Mouse (Mus musculus) embryonic facial prominence, embryonic 13.5 days (tissue): Measurements from ENCODE around the gene C530008M17Rik. TPM values are rescaled to one million over a fixed set of nuclear protein-coding genes. Genes with fewer than 3 reads are reported as not detected.

Experiments
- ATAC-seq: fragments of 200-750 bp; cut with Nextera tagmentation; 2 replicates; pipeline ENCODE4 v1.8.0; 2017; ENCODE audit warnings: low read depth; ENCODE audit not compliant: insufficient number of reproducible peaks, insufficient read depth, low FRiP score, low TSS enrichment
- H3K27ac ChIP-seq: fragments of 300-500 bp; sonication (generic); 2 replicates; pipeline ENCODE4 v1.5.1; 2015; ENCODE audit warnings: moderate library complexity, mild to moderate bottlenecking, inconsistent platforms
- H3K27me3 ChIP-seq: fragments of 300-500 bp; sonication (generic); 2 replicates; pipeline ENCODE4 v1.6.1; 2015; ENCODE audit warnings: mild to moderate bottlenecking, inconsistent platforms
- H3K36me3 ChIP-seq: fragments of 300-500 bp; sonication (generic); 2 replicates; pipeline ENCODE4 v1.6.1; 2015; ENCODE audit warnings: mild to moderate bottlenecking, inconsistent platforms
- H3K4me1 ChIP-seq: fragments of 300-500 bp; sonication (generic); 2 replicates; pipeline ENCODE4 v1.6.1; 2015; ENCODE audit warnings: inconsistent platforms
- H3K4me2 ChIP-seq: fragments of 300-500 bp; sonication (generic); 2 replicates; pipeline ENCODE4 v1.6.1; 2015; ENCODE audit warnings: moderate library complexity, mild to moderate bottlenecking, inconsistent platforms
- H3K4me3 ChIP-seq: fragments of 300-500 bp; sonication (generic); 2 replicates; pipeline ENCODE4 v1.5.1; 2015; ENCODE audit warnings: mild to moderate bottlenecking, inconsistent platforms
- H3K9ac ChIP-seq: fragments of 300-500 bp; sonication (generic); 2 replicates; pipeline ENCODE4 v1.6.1; 2015; ENCODE audit warnings: mild to moderate bottlenecking, inconsistent platforms
- H3K9me3 ChIP-seq: fragments of 300-500 bp; sonication (generic); 2 replicates; pipeline ENCODE4 v1.6.1; 2016; ENCODE audit warnings: inconsistent platforms
- WGBS: fragments of 180-500 bp; shearing (Covaris S2); methylation state at CpG from one replicate; pipeline ENCODE4 v1.1.7; 2015; ENCODE audit warnings: mixed read lengths; 5-methylcytosine and 5-hydroxymethylcytosine counted together
- polyA plus RNA-seq: library from polyadenylated mRNA; unstranded; fragments of >200 nt; fragmentation: Nextera tagmentation; extraction: Ambion mirVana; gene quantifications from 2 replicates; pipeline ENCODE4 v1.2.1, GENCODE M21; 2015

Gene C530008M17Rik
- polyA plus RNA-seq, 1 experiment from 2014 or later, result 20.3 TPM

DNA sequence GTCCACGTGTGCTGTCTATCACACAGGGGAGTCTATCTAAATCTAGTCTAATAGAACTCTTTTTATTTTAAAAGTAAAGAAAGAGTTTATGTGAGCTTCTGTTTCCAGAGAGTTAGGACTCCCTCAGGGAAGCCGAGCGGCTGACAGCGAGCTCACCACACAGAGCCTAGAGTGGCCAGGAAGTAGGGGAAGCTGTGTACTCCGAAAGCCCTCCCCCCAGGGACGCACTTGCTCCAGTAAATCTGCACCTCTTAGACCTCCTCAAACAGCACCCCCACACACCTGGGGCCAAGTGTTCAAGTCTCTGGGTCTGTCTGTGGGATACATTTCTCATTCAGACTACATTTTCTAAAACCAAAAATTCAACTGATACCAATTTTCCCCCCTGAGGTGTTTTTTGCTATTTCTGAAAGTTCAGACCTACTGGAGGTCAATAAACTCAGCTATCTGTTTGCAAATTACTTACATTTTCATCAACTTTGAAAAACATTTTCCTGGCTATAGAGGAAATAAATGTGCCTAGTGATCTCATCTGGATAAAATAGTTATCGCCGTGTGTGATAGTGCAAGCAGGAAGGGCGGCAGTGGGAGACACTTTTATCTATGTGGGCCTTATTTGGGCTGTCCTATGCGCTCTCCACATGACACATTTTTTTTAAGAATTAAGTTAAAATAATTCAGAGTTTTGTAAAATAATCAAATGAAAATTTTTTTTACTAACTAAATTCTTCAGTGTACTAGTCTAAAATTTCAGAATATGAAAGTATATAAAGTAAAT, 11.0 kb upstream of the C530008M17Rik start:
- Histone ChIP-seq H3K9me3 (no peaks in the 10 kb centered on the region), H3K27me3 (no peaks in the 10 kb centered on the region), H3K4me1 (0 out of 2 replicates have a peak, but pooled peaks cover 4% of the 10 kb centered on the region), H3K27ac (no peak overlapping the region), H3K9ac (no peak overlapping the region), H3K36me3 (peaks cover 41% of the 10 kb centered on the region), H3K4me3 (no peak overlapping the region), H3K4me2 (no peak overlapping the region)
- 86% methylated on average over 10 of the region's 10 CpGs for WGBS
- no peak for ATAC-seq

DNA sequence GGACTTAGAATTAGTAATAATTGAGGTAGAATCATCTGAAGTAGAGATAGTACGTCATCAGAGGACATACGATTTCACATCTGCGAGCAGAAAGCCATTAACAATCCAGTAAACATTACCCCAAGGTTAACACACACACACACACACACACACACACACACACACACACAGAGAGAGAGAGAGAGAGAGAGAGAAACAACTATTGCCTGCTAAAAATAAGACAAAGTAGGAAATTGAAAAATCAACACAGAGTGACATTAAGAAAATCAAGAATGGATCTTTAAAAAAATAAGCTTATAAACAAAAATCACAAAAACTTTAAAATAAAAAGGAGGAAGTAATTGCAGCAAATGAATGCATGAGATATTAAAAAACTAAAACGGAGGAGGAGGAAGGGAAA, 6.4 kb upstream of the C530008M17Rik start:
- Histone ChIP-seq H3K4me3 (no peak overlapping the region), H3K27me3 (no peaks in the 10 kb centered on the region), H3K36me3 (peaks cover 2% of the 10 kb centered on the region; the same call in 1 of the 2 replicates), H3K9me3 (no peaks in the 10 kb centered on the region), H3K4me2 (no peak overlapping the region), H3K27ac (no peak overlapping the region), H3K4me1 (0 out of 2 replicates have a peak, but pooled peaks cover 4% of the 10 kb centered on the region), H3K9ac (no peak overlapping the region)
- 78% methylated on average over 4 of the region's 4 CpGs for WGBS
- ATAC-seq, result no peak

- 73% methylated on average over 5 of the region's 5 CpGs for WGBS
- H3K27me3 ChIP-seq, result no peaks in the 10 kb centered on the region
- no peak overlapping the region for H3K9ac ChIP-seq
- 0 out of 2 replicates have a peak, but pooled peaks cover 4% of the 10 kb centered on the region for H3K4me1 ChIP-seq
- no peak for ATAC-seq
- no peak overlapping the region for H3K4me2 ChIP-seq
- no peaks in the 10 kb centered on the region for H3K9me3 ChIP-seq
- no peak overlapping the region for H3K4me3 ChIP-seq
- no peaks in the 10 kb centered on the region for H3K36me3 ChIP-seq
- no peak overlapping the region for H3K27ac ChIP-seq
Observed at GRCm38 (mm10) chr5:76651151-76651725, 5.1 kb upstream of the C530008M17Rik start.

DNA sequence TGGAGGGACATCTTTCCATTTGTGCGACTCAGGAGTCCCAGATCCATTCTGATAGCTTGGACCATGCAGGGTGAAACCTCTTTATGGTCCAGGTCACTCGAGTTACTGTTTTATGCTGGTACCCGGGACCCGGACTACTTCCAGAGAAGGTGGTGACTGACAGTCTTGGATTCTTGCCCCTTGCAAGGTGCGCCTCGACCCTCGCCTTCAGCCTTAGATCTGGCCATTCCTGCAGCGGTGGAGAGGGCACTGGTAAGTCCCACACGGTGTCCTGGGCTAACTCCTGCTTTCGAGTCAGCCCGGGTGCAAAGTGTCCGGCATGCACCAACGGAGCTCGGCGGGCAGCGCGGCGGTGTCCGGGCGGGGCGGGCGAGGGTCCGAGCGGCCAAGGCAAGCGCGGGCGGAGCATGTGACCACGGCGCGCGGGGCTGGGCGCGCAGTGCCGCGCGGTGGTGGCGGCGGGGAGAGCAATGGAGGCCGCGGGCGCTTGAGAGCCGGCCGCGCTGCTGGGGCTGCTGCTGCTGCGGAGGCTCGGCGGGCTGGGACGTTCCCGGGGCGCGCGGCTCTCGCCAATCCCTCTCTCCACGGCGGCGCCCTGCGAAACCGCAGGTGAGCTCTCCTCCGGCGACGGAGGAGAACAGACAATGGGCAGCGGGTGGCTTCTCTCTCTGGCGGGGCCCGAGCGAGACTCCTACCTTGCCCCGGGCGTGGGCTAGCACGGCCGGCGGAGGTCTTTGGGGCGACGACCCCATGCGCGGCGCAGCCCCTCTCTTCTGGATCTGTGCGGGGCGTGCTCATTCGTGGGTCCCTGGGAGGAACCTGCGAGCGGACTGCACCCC, 1.2 kb downstream of the C530008M17Rik start:
- Histone ChIP-seq H3K27me3 (no peaks in the 10 kb centered on the region), H3K4me1 (0 out of 2 replicates have a peak, but pooled peaks cover 9% of the 10 kb centered on the region), H3K9me3 (no peaks in the 10 kb centered on the region), H3K9ac (peak overlapping the region; percentile 92), H3K4me2 (peak overlapping the region; percentile 91), H3K27ac (peak overlapping the region; percentile 87), H3K4me3 (peak overlapping the region; percentile 79), H3K36me3 (no peaks in the 10 kb centered on the region)
- under 1% methylated on average over 79 of the region's 80 CpGs for whole genome bisulfite sequencing
- ATAC-seq, result peak; percentile 88

GRCm38 (mm10) chr5:76658084-76658934, 2.0 kb downstream of the C530008M17Rik start:
- Histone ChIP-seq H3K9ac (peak overlapping the region; percentile 92), H3K4me3 (peak overlapping the region; percentile 79), H3K27me3 (no peaks in the 10 kb centered on the region), H3K27ac (peak overlapping the region; percentile 87), H3K9me3 (no peaks in the 10 kb centered on the region), H3K36me3 (no peaks in the 10 kb centered on the region), H3K4me2 (peak overlapping the region; percentile 91), H3K4me1 (0 out of 2 replicates have a peak, but pooled peaks cover 9% of the 10 kb centered on the region)
- 1% methylated on average over 38 of the region's 38 CpGs for WGBS
- ATAC-seq, result peak; percentile 62

- no peak overlapping the region for H3K4me3 ChIP-seq
- no peak overlapping the region for H3K9ac ChIP-seq
- no peak for ATAC-seq
- H3K27me3 ChIP-seq, result no peaks in the 10 kb centered on the region
- H3K4me2 ChIP-seq, result no peak overlapping the region
- H3K36me3 ChIP-seq, result no peaks in the 10 kb centered on the region
- H3K4me1 ChIP-seq, result 0 out of 2 replicates have a peak, but pooled peaks cover 9% of the 10 kb centered on the region
- WGBS, result 78% methylated on average over 8 of the region's 8 CpGs
- no peak overlapping the region for H3K27ac ChIP-seq
- H3K9me3 ChIP-seq, result no peaks in the 10 kb centered on the region
Observed at GRCm38 (mm10) chr5:76659958-76660635, 3.8 kb downstream of the C530008M17Rik start.

DNA sequence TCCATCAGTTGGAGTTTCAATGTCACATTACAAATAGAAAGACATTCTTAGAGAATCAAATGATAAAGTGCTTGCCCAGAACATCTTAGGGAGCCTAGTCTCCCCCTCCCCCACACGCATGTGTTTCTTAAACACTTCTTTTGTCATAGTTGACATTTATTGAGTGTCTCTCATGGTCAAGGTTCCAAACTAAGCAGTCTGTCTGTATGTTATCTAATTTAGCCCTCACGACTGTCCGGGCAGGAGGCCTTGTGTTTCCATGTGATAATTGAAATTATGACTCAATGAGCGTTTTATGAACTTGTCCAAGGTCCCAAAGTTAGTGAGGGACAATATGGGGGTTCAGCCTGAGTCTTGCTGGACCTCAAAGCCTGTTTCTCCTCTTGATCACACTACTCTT, 5.0 kb downstream of the C530008M17Rik start:
- 86% methylated on average over 4 of the region's 4 CpGs for WGBS
- ATAC-seq, result no peak
- Histone ChIP-seq H3K9ac (no peak overlapping the region), H3K36me3 (no peaks in the 10 kb centered on the region), H3K4me2 (no peak overlapping the region), H3K4me1 (0 out of 2 replicates have a peak, but pooled peaks cover 9% of the 10 kb centered on the region), H3K9me3 (no peaks in the 10 kb centered on the region), H3K4me3 (no peak overlapping the region), H3K27me3 (no peaks in the 10 kb centered on the region), H3K27ac (no peak overlapping the region)

DNA sequence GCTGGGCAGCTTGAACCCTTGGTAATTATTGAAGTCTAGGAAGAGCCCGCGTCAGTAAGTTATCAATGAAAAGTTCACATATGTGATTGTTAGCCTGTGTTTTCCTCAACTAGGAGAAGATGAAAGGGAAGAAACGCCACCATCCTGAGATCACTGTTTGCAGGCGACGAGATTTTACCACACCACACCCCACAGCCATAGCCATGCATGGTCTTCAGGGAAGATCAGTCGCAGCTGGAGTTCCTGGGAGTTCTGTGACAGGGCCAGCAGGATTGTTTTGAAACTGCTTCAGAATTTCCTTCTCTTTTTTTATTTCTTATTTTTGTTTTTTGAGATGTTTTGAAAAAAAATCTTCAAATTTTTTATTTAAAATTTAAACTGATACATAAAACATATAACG, 8.6 kb downstream of the C530008M17Rik start:
- no peak for ATAC-seq
- 76% methylated on average over 7 of the region's 7 CpGs for WGBS

DNA sequence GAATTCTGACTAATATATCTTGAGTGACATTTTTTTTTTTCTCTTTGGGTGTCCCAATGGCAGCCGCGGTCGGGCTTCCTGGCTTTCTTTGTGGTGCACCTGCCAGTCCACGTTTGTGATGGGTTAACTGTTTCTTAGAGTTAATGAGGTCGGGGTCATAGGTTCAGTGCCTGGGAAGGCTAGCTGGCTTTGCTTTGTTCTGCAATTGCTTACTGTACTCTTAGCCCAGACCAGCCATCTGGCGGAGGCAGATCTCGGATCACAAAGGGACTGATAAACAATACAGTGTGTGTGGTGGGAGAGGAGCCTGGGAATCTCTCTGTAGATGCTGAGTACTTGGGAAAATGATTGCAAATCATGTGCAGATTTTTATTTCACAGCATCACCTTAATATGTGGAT, 9.1 kb downstream of the C530008M17Rik start:
- Histone ChIP-seq H3K9me3 (no peaks in the 10 kb centered on the region), H3K27ac (no peak overlapping the region), H3K4me1 (0 out of 2 replicates have a peak, but pooled peaks cover under 1% of the 10 kb centered on the region), H3K4me2 (no peak overlapping the region), H3K9ac (no peak overlapping the region), H3K36me3 (no peaks in the 10 kb centered on the region), H3K4me3 (no peak overlapping the region), H3K27me3 (no peaks in the 10 kb centered on the region)
- 46% methylated on average over 7 of the region's 7 CpGs for WGBS
- no peak for ATAC-seq

More for the DNA sequence above, 8.6 kb downstream of the C530008M17Rik start:
- 0 out of 2 replicates have a peak, but pooled peaks cover 5% of the 10 kb centered on the region for H3K4me1 ChIP-seq
- H3K9me3 ChIP-seq, result no peaks in the 10 kb centered on the region
- no peak overlapping the region for H3K4me2 ChIP-seq
- H3K9ac ChIP-seq, result no peak overlapping the region
- H3K27me3 ChIP-seq, result no peaks in the 10 kb centered on the region
- no peak overlapping the region for H3K4me3 ChIP-seq
- no peak overlapping the region for H3K27ac ChIP-seq
- no peaks in the 10 kb centered on the region for H3K36me3 ChIP-seq

GRCm38 (mm10) chr5:76666026-76666756, 9.9 kb downstream of the C530008M17Rik start:
- Histone ChIP-seq H3K4me3 (no peak overlapping the region), H3K27ac (no peak overlapping the region), H3K36me3 (no peaks in the 10 kb centered on the region), H3K4me2 (no peak overlapping the region), H3K9me3 (no peaks in the 10 kb centered on the region), H3K9ac (no peak overlapping the region), H3K4me1 (no peaks in the 10 kb centered on the region), H3K27me3 (no peaks in the 10 kb centered on the region)
- no peak for ATAC-seq
- 85% methylated on average over 6 of the region's 6 CpGs for WGBS
